Mouse (Mus musculus): ENCODE measurements at regions not wholly inside any gene's neighbourhood (a gene's known extent, or its start where the extent isn't known, plus 50 kb on each side); places are given as distances from the start of the nearest gene placed in this dataset.

DNA sequence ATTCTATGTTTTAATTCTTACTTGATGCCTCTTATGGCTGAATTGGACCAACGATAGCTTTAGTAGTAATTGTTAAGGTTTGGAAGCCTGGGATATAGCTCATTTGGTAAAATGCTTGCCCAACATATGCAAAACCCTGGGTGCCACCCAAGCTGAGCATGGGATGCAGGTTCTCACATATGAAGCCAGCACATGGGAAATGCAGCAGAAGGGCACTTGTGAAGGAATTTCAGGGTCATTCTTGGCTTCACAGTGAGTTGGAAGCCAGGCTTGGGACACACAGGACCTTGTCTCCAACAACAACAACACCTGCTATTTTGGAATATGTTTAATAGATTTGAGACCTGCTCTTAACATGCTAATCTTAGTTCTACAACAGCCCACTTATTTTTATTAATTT, 67.6 kb upstream of the Oxgr1 start:
- TF ChIP-seq CTCF (IDR thresholded peaks at IDR 0.05; ENCODE audit: low read depth, low read length) (no peak), POLR2A (IDR thresholded peaks at IDR 0.05; ENCODE audit: insufficient read depth, low read length) (no peak), EP300 (IDR thresholded peaks at IDR 0.05; ENCODE audit: insufficient read depth, low read depth, low read length) (no peak)
